Mouse (Mus musculus) kidney, adult 2 months (tissue): ENCODE results near the gene Borcs7. TPM values are rescaled to one million over a fixed set of nuclear protein-coding genes. Genes with fewer than 3 reads are reported as not detected.
A peak's percentile ranks its signal among the peaks of the same experiment; 100 is the strongest.

Source experiments
- DNase-seq: peaks from one replicate; pipeline ENCODE4 v3.0.0; 2021
- H3K27ac ChIP-seq: fragments of 200-500 bp; 2 replicates; pipeline ENCODE4 v1.5.1; 2012; ENCODE audit warnings: low read depth, low read length, control low read depth, inconsistent platforms; ENCODE audit not compliant: insufficient read depth
- H3K27me3 ChIP-seq: fragments of 200-500 bp; replicated peaks from 2 replicates; pipeline ENCODE4 v1.6.1; 2012; ENCODE audit warnings: mild to moderate bottlenecking, moderate library complexity, low read length, inconsistent platforms; ENCODE audit not compliant: control insufficient read depth, insufficient read depth
- H3K36me3 ChIP-seq: fragments of 200-500 bp; 2 replicates; pipeline ENCODE4 v1.6.1; 2012; ENCODE audit warnings: mild to moderate bottlenecking, moderate library complexity, low read length, inconsistent platforms; ENCODE audit not compliant: control insufficient read depth, insufficient read depth
- H3K4me1 ChIP-seq: fragments of 200-500 bp; 2 replicates; pipeline ENCODE4 v1.6.1; 2011; ENCODE audit warnings: low read length; ENCODE audit not compliant: control insufficient read depth, insufficient read depth
- H3K4me3 ChIP-seq: fragments of 200-500 bp; 2 replicates; pipeline ENCODE4 v1.5.1; 2011; ENCODE audit warnings: mild to moderate bottlenecking, low read depth, low read length, control low read depth; ENCODE audit not compliant: insufficient read depth
- CTCF ChIP-seq: fragments of 200-500 bp; conservative IDR thresholded peaks from 2 replicates; pipeline ENCODE4 v1.5.1; 2011; ENCODE audit warnings: low read depth, mild to moderate bottlenecking, control low read depth, low read length, moderate library complexity, mixed read lengths; ENCODE audit not compliant: insufficient read depth, insufficient read length
- POLR2A ChIP-seq: fragments of 200-500 bp; IDR thresholded peaks from one replicate; pipeline ENCODE4 v1.6.1; 2011; ENCODE audit warnings: low read depth, low read length, control low read depth
- WGBS: fragments of 180-500 bp; shearing (Covaris S2); methylation state at CpG from one replicate; pipeline ENCODE4 v1.1.7; 2018; 5-methylcytosine and 5-hydroxymethylcytosine counted together
- polyA plus RNA-seq: library from polyadenylated mRNA; depleted of rRNA; stranded (reverse); fragments of >200 nt; gene quantifications from 2 replicates; pipeline ENCODE4 v1.2.3, GENCODE M21; 2012; rRNA removed

Borcs7 gene
- polyA plus RNA-seq, 1 experiment: 6.0 TPM

GRCm38 (mm10) chr19:46741574-46741973 is 51.9 kb downstream of the Borcs7 start:
- H3K4me1 ChIP-seq: no peaks in the 10 kb centered on the region
- DNase-seq: no peak

GRCm38 (mm10) chr19:46744681-46745080 is 55.0 kb downstream of the Borcs7 start:
- H3K36me3 ChIP-seq: no peaks in the 10 kb centered on the region; the same call in 1 of the 2 replicates
- no peaks in the 10 kb centered on the region for H3K27me3 ChIP-seq
- no peak overlapping the region for H3K4me3 ChIP-seq
- H3K4me1 ChIP-seq: no peaks in the 10 kb centered on the region
- no peak overlapping the region for H3K27ac ChIP-seq
- WGBS: 63% methylated on average over 9 of the region's 9 CpGs
- TF ChIP-seq CTCF (no peak), POLR2A (no peak)
- no peak for DNase-seq

More at GRCm38 (mm10) chr19:46741574-46741973, 51.9 kb downstream of the Borcs7 start:
- 70% methylated on average over 6 of the region's 6 CpGs for WGBS
- no peaks in the 10 kb centered on the region for H3K27me3 ChIP-seq
- H3K4me3 ChIP-seq: no peak overlapping the region
- H3K36me3 ChIP-seq: no peaks in the 10 kb centered on the region; the same call in 1 of the 2 replicates
- TF ChIP-seq POLR2A (no peak), CTCF (peak; percentile 29; the same call in 1 of the 2 replicates)
- H3K27ac ChIP-seq: no peak overlapping the region

GRCm38 (mm10) chr19:46747799-46748198 is 58.1 kb downstream of the Borcs7 start:
- no peak for DNase-seq
- Histone ChIP-seq H3K36me3 (no peaks in the 10 kb centered on the region), H3K27me3 (no peaks in the 10 kb centered on the region), H3K4me1 (no peaks in the 10 kb centered on the region), H3K27ac (no peak overlapping the region), H3K4me3 (no peak overlapping the region)
- whole genome bisulfite sequencing: 83% methylated on average over 3 of the region's 3 CpGs
- TF ChIP-seq CTCF (no peak), POLR2A (no peak)

- no peaks in the 10 kb centered on the region for H3K27me3 ChIP-seq
- H3K27ac ChIP-seq: no peak overlapping the region
- 87% methylated on average over 5 of the region's 5 CpGs for WGBS
- no peak for DNase-seq
- H3K4me1 ChIP-seq: no peaks in the 10 kb centered on the region
- H3K4me3 ChIP-seq: no peak overlapping the region
- no peaks in the 10 kb centered on the region for H3K36me3 ChIP-seq
- no peak for TF ChIP-seq POLR2A
- TF ChIP-seq CTCF: no peak
Measured at GRCm38 (mm10) chr19:46752235-46752634, 62.5 kb downstream of the Borcs7 start.

Other genes with a start within 250 kb of the Borcs7 start
- gene Trim8, start 188.2 kb upstream of the Borcs7 start, polyA plus RNA-seq: 41.3 and 43.6 TPM in 2 replicates
- gene Arl3, start 116.7 kb upstream of the Borcs7 start, polyA plus RNA-seq: 52.5 and 62.8 TPM in 2 replicates
- 18.9 and 23.0 TPM in 2 replicates for gene Sfxn2, start 116.5 kb upstream of the Borcs7 start, polyA plus RNA-seq
- 60.1 and 60.3 TPM in 2 replicates for gene Wbp1l, start 90.8 kb upstream of the Borcs7 start, polyA plus RNA-seq
- 0.27 and 0.29 TPM in 2 replicates for gene Cyp17a1, start 16.7 kb upstream of the Borcs7 start, polyA plus RNA-seq
- 28.8 and 43.7 TPM in 2 replicates for gene As3mt, start 17.6 kb downstream of the Borcs7 start, polyA plus RNA-seq
- gene Cnnm2, start 71.7 kb downstream of the Borcs7 start, polyA plus RNA-seq: 26.4 and 36.1 TPM in 2 replicates